Mouse (Mus musculus) limb, embryonic 11.5 days (tissue): ENCODE measurements at regions not wholly inside any gene's neighbourhood (a gene's known extent, or its start where the extent isn't known, plus 50 kb on each side); places are given as distances from the start of the nearest gene placed in this dataset.

ENCODE experiments used
- ATAC-seq: fragments of 200-750 bp; cut with Nextera tagmentation; 2 replicates; pipeline ENCODE4 v1.8.0; 2017; ENCODE audit warnings: low read depth; ENCODE audit not compliant: insufficient number of reproducible peaks, low FRiP score, low TSS enrichment
- DNase-seq: peaks from one replicate; pipeline ENCODE4 v3.0.0-alpha.2; 2015; ENCODE audit warnings: low spot score
- H3K27ac ChIP-seq: fragments of 300-500 bp; sonication (generic); replicated peaks from 2 replicates; pipeline ENCODE4 v1.5.1; 2014; ENCODE audit warnings: low read depth, mild to moderate bottlenecking, low read length
- H3K27me3 ChIP-seq: fragments of 300-500 bp; sonication (generic); 2 replicates; pipeline ENCODE4 v1.6.1; 2014; ENCODE audit warnings: mild to moderate bottlenecking, low read length, mixed read lengths; ENCODE audit not compliant: control insufficient read depth, insufficient read depth
- H3K36me3 ChIP-seq: fragments of 300-500 bp; sonication (generic); 2 replicates; pipeline ENCODE4 v1.6.1; 2014; ENCODE audit warnings: mild to moderate bottlenecking, low read length, moderate library complexity, mixed read lengths; ENCODE audit not compliant: control insufficient read depth, insufficient read depth
- H3K4me1 ChIP-seq: fragments of 300-500 bp; sonication (generic); 2 replicates; pipeline ENCODE4 v1.6.1; 2014; ENCODE audit warnings: low read length, mixed read lengths; ENCODE audit not compliant: control insufficient read depth, insufficient read depth
- H3K4me2 ChIP-seq: fragments of 300-500 bp; sonication (generic); 2 replicates; pipeline ENCODE4 v1.6.1; 2014; ENCODE audit warnings: low read depth, mild to moderate bottlenecking, moderate library complexity; ENCODE audit not compliant: severe bottlenecking
- H3K4me3 ChIP-seq: fragments of 300-500 bp; sonication (generic); 2 replicates; pipeline ENCODE4 v1.5.1; 2014; ENCODE audit warnings: low read depth, low read length
- H3K9ac ChIP-seq: fragments of 300-500 bp; sonication (generic); 2 replicates; pipeline ENCODE4 v1.6.1; 2014; ENCODE audit warnings: mild to moderate bottlenecking, low read length
- H3K9me3 ChIP-seq: fragments of 300-500 bp; sonication (generic); 2 replicates; pipeline ENCODE4 v1.6.1; 2016; ENCODE audit warnings: low read length; ENCODE audit not compliant: control insufficient read depth
- WGBS: fragments of 180-500 bp; shearing (Covaris S2); extraction: QIAGEN DNeasy Blood & Tissue Kit; methylation state at CpG from one replicate; pipeline ENCODE4 v1.1.7; 2014; 5-methylcytosine and 5-hydroxymethylcytosine counted together

DNA sequence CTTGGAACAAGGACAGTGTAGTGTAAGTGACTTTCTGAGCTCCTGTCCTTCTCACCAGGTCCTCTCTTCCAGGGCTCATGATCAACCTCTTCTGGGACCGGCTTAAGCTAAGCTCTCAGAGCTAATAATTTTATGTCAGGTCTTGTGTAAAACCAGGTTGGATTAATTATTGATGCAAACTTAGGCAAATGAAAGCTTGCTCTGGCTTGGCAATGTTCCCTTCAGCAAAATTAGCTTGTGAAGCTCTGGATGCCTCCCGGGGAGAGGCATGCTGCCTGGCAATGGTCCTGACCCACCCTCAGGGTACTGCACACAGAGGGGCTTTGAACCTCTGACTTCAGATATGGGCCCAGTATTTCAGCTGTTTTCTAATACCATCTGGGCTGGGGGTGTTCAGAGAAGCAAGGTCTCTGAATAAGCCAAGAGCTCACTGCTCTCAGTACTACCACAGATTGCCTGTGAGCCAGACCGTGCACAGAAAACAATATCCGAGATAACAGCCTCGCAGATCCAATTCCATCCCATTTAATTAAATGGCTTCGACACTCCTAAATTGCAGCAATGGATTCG, 624.7 kb downstream of the Cdk5rap2 start:
- H3K27me3 ChIP-seq, result no peaks in the 10 kb centered on the region
- no peak overlapping the region for H3K27ac ChIP-seq
- WGBS, result 88% methylated on average over 7 of the region's 7 CpGs
- no peak for ATAC-seq
- H3K4me2 ChIP-seq, result no peak overlapping the region
- no peak overlapping the region for H3K4me3 ChIP-seq
- H3K9ac ChIP-seq, result no peak overlapping the region
- no peak for DNase-seq
- no peaks in the 10 kb centered on the region for H3K9me3 ChIP-seq
- H3K4me1 ChIP-seq, result no peaks in the 10 kb centered on the region
- H3K36me3 ChIP-seq, result no peaks in the 10 kb centered on the region

DNA sequence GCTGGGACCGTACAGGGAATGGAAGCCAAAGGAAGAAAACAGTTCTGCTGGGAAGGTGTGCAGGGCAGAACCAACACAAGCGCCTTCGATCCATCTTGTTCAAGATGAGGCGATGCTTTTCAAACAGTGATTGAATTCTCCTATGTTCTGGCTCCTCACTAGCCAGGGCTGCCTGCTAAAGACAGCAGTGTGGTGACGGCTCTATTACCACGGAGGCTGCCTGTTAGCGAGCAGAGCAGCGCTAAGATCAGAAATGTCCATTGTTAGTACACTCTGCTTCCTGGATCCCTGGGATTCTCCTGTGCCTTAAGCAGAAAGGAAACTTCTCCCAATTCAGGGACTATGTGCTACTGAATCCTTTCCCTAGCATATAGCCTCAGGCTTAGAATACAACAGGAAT, 629.0 kb downstream of the Cdk5rap2 start:
- no peaks in the 10 kb centered on the region for H3K36me3 ChIP-seq
- H3K4me3 ChIP-seq, result no peak overlapping the region
- no peak overlapping the region for H3K4me2 ChIP-seq
- WGBS, result 83% methylated on average over 8 of the region's 8 CpGs
- H3K27ac ChIP-seq, result no peak overlapping the region
- H3K9ac ChIP-seq, result no peak overlapping the region
- no peaks in the 10 kb centered on the region for H3K4me1 ChIP-seq
- DNase-seq (no peak), ATAC-seq (no peak)
- no peaks in the 10 kb centered on the region for H3K9me3 ChIP-seq
- H3K27me3 ChIP-seq, result no peaks in the 10 kb centered on the region

DNA sequence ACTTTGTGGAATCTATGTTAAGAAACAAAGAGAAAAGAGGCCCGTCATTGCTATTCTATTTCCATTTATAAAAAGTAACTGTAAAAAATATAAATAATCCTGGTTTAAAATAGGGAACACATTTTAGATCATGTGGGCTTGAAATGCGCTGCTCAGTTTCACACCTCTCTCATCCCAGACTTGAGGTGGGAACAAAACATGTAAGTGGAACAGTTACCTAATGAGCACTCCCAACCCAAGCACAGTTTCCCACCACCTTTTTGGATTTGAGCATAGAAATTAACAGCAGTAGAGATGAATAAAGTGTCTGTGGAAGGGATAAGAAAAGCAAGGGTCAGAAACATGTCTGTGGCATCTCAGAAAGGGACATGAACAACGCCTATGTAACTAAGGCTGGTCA, 648.4 kb downstream of the Cdk5rap2 start:
- Histone ChIP-seq H3K9me3 (no peaks in the 10 kb centered on the region), H3K9ac (no peak overlapping the region), H3K27me3 (no peaks in the 10 kb centered on the region), H3K4me3 (no peak overlapping the region), H3K36me3 (no peaks in the 10 kb centered on the region), H3K4me2 (no peak overlapping the region), H3K4me1 (no peaks in the 10 kb centered on the region), H3K27ac (no peak overlapping the region)
- no peak for ATAC-seq
- DNase-seq, result no peak
- 85% methylated on average over 3 of the region's 3 CpGs for WGBS

DNA sequence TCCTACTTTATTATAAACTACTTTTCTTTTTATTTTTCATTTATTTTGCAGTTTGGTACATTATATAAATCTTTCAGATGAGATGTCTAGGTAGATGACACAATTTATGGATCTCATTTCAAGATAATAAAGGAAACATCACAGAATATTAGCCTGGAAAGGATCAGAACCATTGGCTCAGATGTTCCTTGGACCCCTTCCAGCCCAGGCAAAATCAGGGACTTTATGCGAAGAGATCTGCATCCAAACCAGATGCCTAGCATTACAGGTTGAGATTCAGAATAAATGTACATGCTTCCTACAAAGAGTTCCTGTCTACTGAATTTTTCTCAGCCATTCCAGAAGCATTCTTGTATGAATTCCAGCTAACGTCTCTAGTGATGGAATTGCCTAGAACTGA, 650.6 kb downstream of the Cdk5rap2 start:
- Histone ChIP-seq H3K9ac (no peak overlapping the region), H3K27me3 (no peaks in the 10 kb centered on the region), H3K4me2 (no peak overlapping the region), H3K4me3 (no peak overlapping the region), H3K36me3 (no peaks in the 10 kb centered on the region), H3K27ac (no peak overlapping the region), H3K9me3 (no peaks in the 10 kb centered on the region), H3K4me1 (no peaks in the 10 kb centered on the region)
- no peak for DNase-seq
- 85% methylated on average over 2 of the region's 2 CpGs for WGBS
- ATAC-seq, result no peak

DNA sequence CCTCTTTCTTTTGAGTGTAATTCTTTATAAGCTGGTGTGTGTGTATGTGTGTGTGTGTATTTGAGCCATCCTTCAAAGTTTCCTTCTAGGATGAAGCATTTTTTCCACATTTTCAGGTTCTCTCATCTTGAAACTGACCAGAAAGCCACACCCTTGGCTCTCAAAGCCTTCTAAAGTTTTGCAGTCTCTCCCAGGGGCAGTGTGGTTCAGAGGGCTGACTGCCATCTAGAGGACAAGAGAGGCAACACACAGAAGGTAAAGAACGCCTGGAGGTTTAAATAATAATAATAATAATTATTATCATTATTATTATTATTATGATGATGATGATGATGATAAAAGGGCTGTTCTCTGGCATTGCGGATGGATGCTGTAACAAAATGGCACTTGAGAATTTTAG, 655.7 kb downstream of the Cdk5rap2 start:
- Histone ChIP-seq H3K4me1 (no peaks in the 10 kb centered on the region), H3K9me3 (no peaks in the 10 kb centered on the region), H3K27me3 (no peaks in the 10 kb centered on the region), H3K4me3 (no peak overlapping the region), H3K36me3 (no peaks in the 10 kb centered on the region), H3K9ac (no peak overlapping the region), H3K4me2 (no peak overlapping the region), H3K27ac (no peak overlapping the region)
- DNase-seq (no peak), ATAC-seq (no peak)
- whole genome bisulfite sequencing, result 72% methylated on average over 2 of the region's 2 CpGs

DNA sequence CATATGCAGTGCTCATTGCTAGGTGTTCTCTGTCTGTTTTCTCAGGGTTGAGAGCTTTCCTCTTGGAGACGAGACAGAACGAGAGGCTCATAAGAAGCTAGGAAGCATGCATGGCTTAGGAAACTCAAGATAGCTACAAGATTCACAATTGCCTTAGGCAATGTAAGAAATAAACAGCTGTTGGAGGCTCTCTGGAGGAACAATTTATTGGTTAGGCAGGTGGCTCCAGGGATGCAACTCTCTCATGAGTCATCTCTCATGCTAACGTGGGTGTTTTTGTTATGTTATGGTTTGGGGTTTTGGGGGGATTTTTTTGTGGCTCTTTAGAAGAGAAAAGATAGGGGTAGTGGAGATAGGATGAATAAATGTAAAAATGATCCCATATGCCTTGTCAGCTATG, 657.2 kb downstream of the Cdk5rap2 start:
- H3K27me3 ChIP-seq, result no peaks in the 10 kb centered on the region
- H3K9me3 ChIP-seq, result no peaks in the 10 kb centered on the region
- no peaks in the 10 kb centered on the region for H3K36me3 ChIP-seq
- H3K4me1 ChIP-seq, result no peaks in the 10 kb centered on the region
- DNase-seq (no peak), ATAC-seq (no peak)
- H3K4me2 ChIP-seq, result no peak overlapping the region
- WGBS, result 75% methylated on average over 3 of the region's 3 CpGs
- no peak overlapping the region for H3K4me3 ChIP-seq
- no peak overlapping the region for H3K9ac ChIP-seq
- no peak overlapping the region for H3K27ac ChIP-seq

DNA sequence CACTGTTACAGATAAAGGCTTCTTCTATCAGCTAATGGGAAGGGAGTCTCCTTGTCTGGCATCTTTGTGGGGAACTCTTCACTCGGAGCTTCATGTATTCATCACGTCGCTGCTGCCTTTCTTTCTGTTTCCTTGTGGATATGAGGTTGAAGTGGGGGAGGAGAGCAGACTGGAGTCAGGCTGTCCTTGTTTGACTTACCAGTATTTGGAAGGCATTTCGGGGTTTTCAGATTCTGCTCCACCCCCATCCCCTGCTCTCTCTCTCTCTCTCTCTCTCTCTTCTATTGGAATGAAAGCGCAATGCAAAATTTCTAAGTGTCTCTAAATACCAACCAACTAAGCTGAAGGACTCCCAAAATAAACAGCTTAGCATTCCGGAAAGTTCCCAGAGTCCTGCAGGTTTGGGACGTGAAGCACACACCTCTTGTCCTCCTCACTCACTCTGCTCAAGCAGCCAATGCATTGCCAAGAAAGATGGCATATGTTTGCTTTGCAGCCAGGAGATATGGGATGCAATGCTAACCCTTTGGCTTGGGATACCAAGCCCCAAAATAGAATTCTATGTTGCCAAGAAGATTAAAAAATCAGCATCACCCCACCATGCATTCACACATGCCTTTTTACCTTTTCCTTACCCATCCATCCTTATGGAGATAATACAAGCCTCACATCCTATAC, 670.3 kb downstream of the Cdk5rap2 start:
- Histone ChIP-seq H3K9me3 (no peaks in the 10 kb centered on the region), H3K27ac (no peak overlapping the region), H3K9ac (no peak overlapping the region), H3K4me2 (no peak overlapping the region), H3K4me3 (no peak overlapping the region), H3K27me3 (no peaks in the 10 kb centered on the region), H3K4me1 (no peaks in the 10 kb centered on the region), H3K36me3 (no peaks in the 10 kb centered on the region)
- DNase-seq, result no peak
- no peak for ATAC-seq
- 85% methylated on average over 7 of the region's 7 CpGs for WGBS
